Mouse (Mus musculus) brain, embryonic 14.5 days (tissue): ENCODE data around the gene Prrt2.

ENCODE experiments used
- CTCF ChIP-seq: fragments of 200-500 bp; IDR thresholded peaks from 2 replicates; pipeline ENCODE4 v1.5.1; 2012; ENCODE audit warnings: inconsistent platforms, mild to moderate bottlenecking, moderate library complexity, borderline replicate concordance; ENCODE audit not compliant: insufficient read depth, insufficient read length; ENCODE audit errors: extremely low read depth
- POLR2A ChIP-seq: fragments of 200-500 bp; IDR thresholded peaks from 2 replicates; pipeline ENCODE4 v1.6.1; 2012; ENCODE audit warnings: mild to moderate bottlenecking, inconsistent platforms, borderline replicate concordance; ENCODE audit not compliant: poor library complexity, insufficient read depth, insufficient read length, severe bottlenecking; ENCODE audit errors: extremely low read depth

- TF ChIP-seq CTCF (no peak), POLR2A (no peak)
These were observed 39.0 kb downstream of the Prrt2 start for GRCm38 (mm10) chr7:126982054-126982453.
